Mouse (Mus musculus) forebrain, embryonic 16.5 days (tissue): ENCODE measurements around the gene Tpra1. TPM values are rescaled to one million over a fixed set of nuclear protein-coding genes. Genes with fewer than 3 reads are reported as not detected.

ENCODE experiments used
- ATAC-seq: fragments of 200-750 bp; cut with Nextera tagmentation; 2 replicates; pipeline ENCODE4 v1.8.0; 2017; ENCODE audit warnings: mild to moderate bottlenecking, moderate library complexity
- H3K27ac ChIP-seq: fragments of 300-500 bp; sonication (generic); 2 replicates; pipeline ENCODE4 v1.5.1; 2014; ENCODE audit warnings: low read length, control low read depth
- H3K27me3 ChIP-seq: fragments of 300-500 bp; sonication (generic); replicated peaks from 2 replicates; pipeline ENCODE4 v1.6.1; 2014; ENCODE audit warnings: low read length; ENCODE audit not compliant: control insufficient read depth, insufficient read depth
- H3K36me3 ChIP-seq: fragments of 300-500 bp; sonication (generic); 2 replicates; pipeline ENCODE4 v1.6.1; 2014; ENCODE audit not compliant: control insufficient read depth, insufficient read depth
- H3K4me1 ChIP-seq: fragments of 300-500 bp; sonication (generic); replicated peaks from 2 replicates; pipeline ENCODE4 v1.6.1; 2014; ENCODE audit warnings: low read length; ENCODE audit not compliant: control insufficient read depth, insufficient read depth
- H3K4me2 ChIP-seq: fragments of 300-500 bp; sonication (generic); 2 replicates; pipeline ENCODE4 v1.6.1; 2014; ENCODE audit warnings: mild to moderate bottlenecking, low read length, control low read depth
- H3K4me3 ChIP-seq: fragments of 300-500 bp; sonication (generic); replicated peaks from 2 replicates; pipeline ENCODE4 v1.5.1; 2014; ENCODE audit warnings: mild to moderate bottlenecking, low read length, control low read depth
- H3K9ac ChIP-seq: fragments of 300-500 bp; sonication (generic); replicated peaks from 2 replicates; pipeline ENCODE4 v1.6.1; 2014; ENCODE audit warnings: low read depth, low read length, control low read depth
- H3K9me3 ChIP-seq: fragments of 300-500 bp; sonication (generic); 2 replicates; pipeline ENCODE4 v1.6.1; 2016; ENCODE audit warnings: low read length; ENCODE audit not compliant: control insufficient read depth
- WGBS: fragments of 180-500 bp; shearing (Covaris S2); extraction: QIAGEN DNeasy Blood & Tissue Kit; methylation state at CpG from one replicate; pipeline ENCODE4 v1.1.7; 2014; 5-methylcytosine and 5-hydroxymethylcytosine counted together
- polyA plus RNA-seq: library from polyadenylated mRNA; unstranded; fragments of >200 nt; fragmentation: Nextera tagmentation; extraction: Ambion mirVana; gene quantifications from 2 replicates; pipeline ENCODE4 v1.2.1, GENCODE M21; 2015

Tpra1 gene
- polyA plus RNA-seq, 1 experiment from 2014 or later = 70.0 TPM

DNA sequence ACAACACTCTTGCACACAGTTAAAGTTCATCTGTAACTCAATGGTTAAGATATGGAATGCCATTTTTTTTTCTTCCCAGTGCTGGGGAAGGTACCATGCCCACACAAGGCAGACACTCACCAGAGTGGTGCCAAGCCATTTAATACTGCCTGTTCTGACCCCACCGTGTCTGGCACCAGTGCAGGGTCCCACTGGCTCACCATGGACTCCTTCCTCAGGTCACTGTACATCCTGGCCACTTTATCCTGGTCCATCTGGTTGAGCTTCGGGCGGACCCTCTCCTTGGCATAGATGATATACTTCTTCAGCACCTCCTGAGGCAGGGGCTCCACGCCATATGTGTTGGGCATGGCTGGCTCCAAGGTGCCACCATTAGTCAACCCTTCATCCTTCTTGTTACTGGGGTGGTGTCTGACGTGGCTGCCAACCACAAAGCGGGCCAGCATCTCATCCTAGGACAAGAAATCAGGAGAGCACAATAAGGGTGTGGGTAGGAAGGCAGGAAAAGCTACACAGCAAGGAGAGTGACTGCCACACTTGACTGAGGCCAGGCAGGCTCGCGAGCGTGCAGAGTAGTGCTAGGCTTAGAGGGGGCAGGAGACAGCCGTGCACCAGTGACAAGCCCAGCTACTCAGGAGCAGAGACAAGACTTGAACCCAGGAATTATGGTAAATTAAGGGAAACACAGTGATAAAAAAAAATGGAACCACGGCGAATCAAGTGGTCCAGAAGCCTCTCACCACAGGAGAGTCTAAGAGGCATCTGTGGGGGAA is 16.2 kb upstream of the Tpra1 start:
- Histone ChIP-seq H3K9me3 (no peaks in the 10 kb centered on the region), H3K9ac (no peak overlapping the region), H3K36me3 (no peaks in the 10 kb centered on the region; the same call in 1 of the 2 replicates), H3K4me1 (0 out of 2 replicates have a peak, but pooled peaks cover 4% of the 10 kb centered on the region), H3K27me3 (no peaks in the 10 kb centered on the region), H3K4me2 (no peak overlapping the region), H3K27ac (no peak overlapping the region), H3K4me3 (no peak overlapping the region)
- 87% methylated on average over 12 of the region's 12 CpGs for WGBS
- ATAC-seq = no peak

DNA sequence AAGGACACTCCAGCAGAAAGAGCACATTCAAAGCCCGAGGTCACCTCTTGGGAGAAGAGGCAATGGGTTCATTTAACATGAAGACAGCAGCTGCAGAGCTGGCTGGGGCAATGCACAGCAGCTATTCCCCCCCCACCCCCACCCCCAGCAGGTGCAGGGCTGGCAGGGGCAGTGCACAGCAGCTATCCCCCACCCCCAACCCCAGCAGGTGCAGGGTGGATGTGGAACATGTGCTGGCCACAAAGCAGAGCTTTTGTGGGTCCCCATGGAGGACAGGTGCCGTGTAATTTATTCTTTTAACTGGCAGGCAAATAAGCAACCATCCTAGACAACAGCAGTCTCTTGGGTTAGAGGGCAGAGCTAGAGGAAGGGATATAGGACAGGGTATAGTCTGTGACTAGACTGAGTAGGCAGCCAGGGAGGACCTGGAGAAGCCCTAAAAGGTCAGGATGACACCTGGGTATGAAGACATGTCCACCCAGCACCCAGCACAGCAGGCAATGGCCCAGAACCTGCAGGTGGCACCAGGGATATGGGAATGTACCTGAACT is 15.6 kb upstream of the Tpra1 start:
- Histone ChIP-seq H3K27ac (no peak overlapping the region), H3K4me2 (no peak overlapping the region), H3K4me1 (0 out of 2 replicates have a peak, but pooled peaks cover 2% of the 10 kb centered on the region), H3K9me3 (no peaks in the 10 kb centered on the region), H3K27me3 (no peaks in the 10 kb centered on the region), H3K4me3 (no peak overlapping the region), H3K36me3 (no peaks in the 10 kb centered on the region; the same call in 1 of the 2 replicates), H3K9ac (no peak overlapping the region)
- 71% methylated on average over 2 of the region's 2 CpGs for WGBS
- no peak for ATAC-seq

DNA sequence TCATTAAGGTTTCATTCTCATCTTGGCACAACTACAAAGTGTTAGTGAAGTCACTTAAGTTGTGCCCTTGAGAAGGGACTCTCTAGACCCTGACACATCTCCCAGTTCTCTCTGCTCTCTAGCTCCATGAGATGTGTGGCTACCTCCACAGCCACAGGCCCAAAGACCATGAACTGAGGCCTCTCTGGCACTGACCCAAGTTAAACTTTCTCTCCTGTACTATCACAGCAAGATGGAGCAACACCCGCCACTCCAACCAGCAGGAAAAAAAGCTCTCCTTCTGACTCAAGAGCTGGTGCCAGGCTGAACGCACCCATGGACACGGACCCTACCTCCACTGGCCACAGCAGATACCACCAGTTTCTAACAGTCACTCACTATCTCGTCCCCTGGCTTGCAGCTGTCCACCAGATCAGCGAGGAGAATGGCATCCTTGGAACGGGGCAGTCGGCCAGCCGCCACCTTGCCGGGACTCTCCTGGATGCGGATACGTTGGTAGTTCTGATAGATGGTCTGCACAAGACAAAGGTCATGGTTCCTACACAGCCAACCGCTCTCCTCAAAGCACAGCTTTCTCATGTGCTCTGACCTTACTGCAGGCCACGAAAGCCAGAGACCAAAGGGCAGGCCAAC is 12.5 kb upstream of the Tpra1 start:
- Histone ChIP-seq H3K4me1 (0 out of 2 replicates have a peak, but pooled peaks cover 2% of the 10 kb centered on the region), H3K9ac (no peak overlapping the region), H3K4me2 (no peak overlapping the region), H3K27ac (no peak overlapping the region), H3K36me3 (no peaks in the 10 kb centered on the region; the same call in 1 of the 2 replicates), H3K4me3 (no peak overlapping the region), H3K27me3 (no peaks in the 10 kb centered on the region), H3K9me3 (no peaks in the 10 kb centered on the region)
- no peak for ATAC-seq
- WGBS = 94% methylated on average over 13 of the region's 13 CpGs

DNA sequence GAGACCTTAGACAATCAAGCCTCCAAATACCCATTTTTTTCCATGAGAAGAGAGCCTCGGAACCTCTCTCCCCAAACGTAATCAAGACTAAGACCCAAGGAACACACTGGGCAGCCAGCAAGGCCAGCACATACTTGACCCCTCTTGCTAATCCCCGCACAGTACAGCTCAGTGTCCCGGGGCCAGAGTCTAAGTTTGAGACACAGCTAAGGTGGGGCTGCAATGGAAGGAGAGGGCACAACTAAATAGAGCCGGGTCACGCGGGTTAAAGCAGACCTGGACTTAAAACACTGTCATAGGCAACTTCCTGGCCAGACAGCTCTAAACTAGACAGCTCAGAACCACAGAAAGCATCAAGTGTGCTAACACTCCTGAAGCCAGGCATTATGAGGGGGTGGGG is 11.2 kb upstream of the Tpra1 start:
- Histone ChIP-seq H3K9me3 (no peaks in the 10 kb centered on the region), H3K4me2 (no peak overlapping the region), H3K9ac (no peak overlapping the region), H3K4me1 (0 out of 2 replicates have a peak, but pooled peaks cover 2% of the 10 kb centered on the region), H3K27me3 (no peaks in the 10 kb centered on the region), H3K36me3 (no peaks in the 10 kb centered on the region; the same call in 1 of the 2 replicates), H3K4me3 (no peak overlapping the region), H3K27ac (no peak overlapping the region)
- WGBS = 88% methylated on average over 7 of the region's 7 CpGs
- ATAC-seq = no peak

DNA sequence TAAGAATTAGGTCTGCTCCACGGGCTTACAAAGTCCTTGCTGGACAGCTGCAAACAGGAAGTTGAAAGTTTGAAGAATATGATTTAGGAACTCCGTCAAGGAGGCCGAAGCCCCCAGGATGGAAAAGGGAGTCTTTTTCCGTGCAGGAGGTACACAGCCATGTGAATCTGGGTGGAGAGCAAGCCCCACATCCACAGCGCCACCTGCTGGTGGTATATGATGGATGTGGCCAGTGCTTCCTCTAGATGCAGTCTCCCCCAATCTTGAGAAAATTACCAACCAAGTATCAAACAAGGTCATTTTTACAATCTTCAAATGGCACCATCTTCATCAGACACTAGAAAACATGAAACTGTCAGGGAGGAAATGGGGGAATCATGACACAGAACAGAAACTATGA is 8.5 kb upstream of the Tpra1 start:
- 62% methylated on average over 5 of the region's 5 CpGs for WGBS
- Histone ChIP-seq H3K36me3 (no peaks in the 10 kb centered on the region), H3K27ac (no peak overlapping the region), H3K9ac (no peak overlapping the region), H3K4me2 (no peak overlapping the region), H3K27me3 (no peaks in the 10 kb centered on the region), H3K4me3 (no peak overlapping the region), H3K9me3 (no peaks in the 10 kb centered on the region), H3K4me1 (peaks cover 5% of the 10 kb centered on the region)
- ATAC-seq = no peak

DNA sequence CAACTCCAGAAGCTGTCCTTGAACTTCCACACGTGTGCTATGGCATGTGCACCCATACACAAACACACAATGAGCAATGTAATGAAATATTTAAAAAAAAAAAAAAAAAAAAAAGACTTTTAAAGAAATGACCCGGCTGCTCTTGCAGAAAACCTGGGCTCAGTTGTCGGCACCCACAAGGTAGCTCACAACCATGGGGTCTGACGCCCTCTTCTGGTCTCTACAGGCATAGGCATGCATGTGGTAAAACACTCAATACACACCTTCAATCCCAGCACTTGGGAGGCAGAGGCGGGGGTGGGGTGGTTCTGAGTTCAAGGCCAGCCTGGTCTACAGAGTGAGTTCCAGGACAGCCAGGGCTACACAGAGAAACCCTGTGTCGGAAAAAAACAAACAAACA is 6.1 kb upstream of the Tpra1 start:
- Histone ChIP-seq H3K9me3 (no peaks in the 10 kb centered on the region), H3K36me3 (no peaks in the 10 kb centered on the region), H3K4me1 (peaks cover 5% of the 10 kb centered on the region), H3K4me2 (no peak overlapping the region), H3K4me3 (no peak overlapping the region), H3K27me3 (no peaks in the 10 kb centered on the region), H3K9ac (no peak overlapping the region), H3K27ac (no peak overlapping the region)
- ATAC-seq = no peak
- 84% methylated on average over 6 of the region's 6 CpGs for WGBS

DNA sequence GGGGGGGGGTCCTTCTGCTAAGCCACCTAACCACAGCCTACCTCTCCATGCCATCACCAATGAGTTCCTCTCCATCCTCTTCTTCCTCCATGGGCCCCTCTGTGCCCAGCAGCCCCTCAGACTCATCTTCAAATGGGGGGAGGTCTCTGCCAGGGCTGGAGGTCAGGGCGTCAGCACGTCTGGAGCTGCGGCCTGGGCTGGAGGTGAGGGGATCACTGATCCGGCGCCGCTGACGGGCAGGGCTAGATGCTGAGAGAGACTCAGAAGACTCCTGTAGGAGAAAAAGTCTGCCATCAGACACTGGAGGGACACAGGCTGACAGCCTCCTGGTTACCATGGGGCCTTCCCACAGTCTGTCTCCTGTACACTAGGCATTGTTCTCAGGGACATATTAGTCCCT is 4.8 kb upstream of the Tpra1 start:
- 0 out of 2 replicates have a peak overlapping the region, but pooled peaks have one; percentile 1 for H3K9ac ChIP-seq
- no peaks in the 10 kb centered on the region for H3K27me3 ChIP-seq
- H3K4me3 ChIP-seq = 0 out of 2 replicates have a peak overlapping the region, but pooled peaks have one; percentile 14
- H3K4me2 ChIP-seq = peak overlapping the region; percentile 39
- H3K27ac ChIP-seq = no peak overlapping the region
- peaks cover 12% of the 10 kb centered on the region for H3K4me1 ChIP-seq
- H3K36me3 ChIP-seq = no peaks in the 10 kb centered on the region
- WGBS = 65% methylated on average over 7 of the region's 7 CpGs
- no peak for ATAC-seq
- H3K9me3 ChIP-seq = no peaks in the 10 kb centered on the region

DNA sequence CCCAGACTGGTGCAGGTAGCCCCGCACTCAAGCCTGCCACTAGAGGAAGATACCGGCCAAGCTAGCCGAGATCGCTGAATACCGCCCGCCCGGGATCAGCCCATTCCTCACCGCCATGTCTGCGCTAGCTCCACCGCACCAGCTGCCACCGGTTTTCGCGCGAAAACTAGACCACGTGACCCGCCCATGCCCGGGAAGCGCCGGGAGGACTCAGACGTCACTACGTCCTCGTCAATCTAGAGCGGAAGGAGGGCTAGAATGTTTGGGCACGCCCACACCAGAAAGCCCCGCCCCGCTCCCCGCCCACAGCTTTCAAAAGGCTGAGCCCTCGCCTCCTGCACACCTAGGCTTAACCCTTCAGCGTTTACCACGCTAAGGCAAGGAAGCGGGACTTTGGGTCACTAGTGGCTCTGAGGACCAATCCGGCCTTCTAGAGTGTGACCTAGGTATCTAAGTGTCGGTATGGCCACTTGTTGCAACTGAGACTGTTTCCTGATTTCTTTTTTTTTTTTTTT is 3.5 kb upstream of the Tpra1 start, which contains the start of gene Mcm2:
TSS of gene Mcm2 (minus strand) at position 247 of the 515 bp plus-strand sequence.
- Histone ChIP-seq H3K4me3 (peak within 1 kb of the TSS; percentile 70), H3K27ac (peak within 1 kb of the TSS; percentile 71), H3K9me3 (no peaks in the 10 kb centered on the region), H3K4me2 (peak within 1 kb of the TSS; percentile 96), H3K36me3 (no peaks in the 10 kb centered on the region), H3K4me1 (peaks cover 22% of the 10 kb centered on the region), H3K27me3 (no peaks in the 10 kb centered on the region), H3K9ac (peak within 1 kb of the TSS; percentile 70)
- 0% methylated on average over 33 of the region's 33 CpGs for WGBS
- peak; percentile 77 for ATAC-seq

DNA sequence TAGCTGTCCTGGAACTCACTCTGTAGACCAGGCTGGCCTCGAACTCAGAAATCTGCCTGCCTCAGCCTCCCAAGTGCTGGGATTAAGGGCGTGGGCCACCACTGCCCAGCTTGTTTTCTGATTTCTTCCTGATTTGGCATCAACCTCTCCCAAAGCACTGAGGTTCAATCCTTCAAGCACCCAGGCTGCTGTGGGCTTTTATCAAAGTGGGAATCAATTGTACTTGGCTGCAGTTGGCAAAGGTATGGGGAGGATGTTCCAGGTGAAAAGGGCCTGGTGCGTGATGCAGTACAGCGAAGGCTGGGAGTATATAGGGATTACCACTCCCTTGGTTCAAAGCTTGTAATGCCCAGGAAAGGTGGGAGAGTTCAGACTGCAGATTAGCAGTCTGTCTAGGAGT is 3.0 kb upstream of the Tpra1 start:
- Histone ChIP-seq H3K4me2 (peak overlapping the region; percentile 96), H3K27ac (no peak overlapping the region), H3K36me3 (no peaks in the 10 kb centered on the region), H3K4me3 (no peak overlapping the region), H3K9me3 (no peaks in the 10 kb centered on the region), H3K9ac (no peak overlapping the region), H3K4me1 (peaks cover 24% of the 10 kb centered on the region), H3K27me3 (no peaks in the 10 kb centered on the region)
- 60% methylated on average over 4 of the region's 4 CpGs for WGBS
- no peak for ATAC-seq
